Mouse (Mus musculus) C2C12 (cell line): ENCODE measurements around the gene Mcat. TPM values are rescaled to one million over a fixed set of nuclear protein-coding genes. Genes with fewer than 3 reads are reported as not detected.
A peak's percentile ranks its signal among the peaks of the same experiment; 100 is the strongest.

Source experiments
- H3K27me3 ChIP-seq: one replicate; pipeline ENCODE4 v1.6.1; 2011; ENCODE audit not compliant: control insufficient read depth, insufficient read depth, insufficient read length
- H3K36me3 ChIP-seq: one replicate; pipeline ENCODE4 v1.6.1; 2011; ENCODE audit not compliant: control insufficient read depth, insufficient read depth
- H3K4me3 ChIP-seq: one replicate; pipeline ENCODE4 v1.5.1; 2011; ENCODE audit warnings: mild to moderate bottlenecking, control low read depth; ENCODE audit not compliant: poor library complexity, insufficient read depth, severe bottlenecking
- H3K79me2 ChIP-seq: one replicate; pipeline ENCODE4 v1.6.1; 2011; ENCODE audit not compliant: control insufficient read depth, insufficient read depth
- H3K79me3 ChIP-seq: one replicate; pipeline ENCODE4 v1.6.1; 2011; ENCODE audit warnings: low read depth, control low read depth
- H3ac ChIP-seq: one replicate; pipeline ENCODE3; 2011; ENCODE audit warnings: low read depth; ENCODE audit not compliant: control insufficient read depth, insufficient read length
- CEBPB ChIP-seq: IDR thresholded peaks from one replicate; pipeline ENCODE4 v1.6.1; 2011; ENCODE audit warnings: low read depth, mild to moderate bottlenecking, control low read depth, moderate library complexity
- CTCF ChIP-seq: IDR thresholded peaks from one replicate; pipeline ENCODE4 v1.5.1; 2011; ENCODE audit not compliant: control insufficient read depth, insufficient read depth, insufficient read length
- FOSL1 ChIP-seq: IDR thresholded peaks from one replicate; pipeline ENCODE4 v1.8.0; 2011; ENCODE audit warnings: mild to moderate bottlenecking, low read length; ENCODE audit not compliant: poor library complexity, insufficient read depth, severe bottlenecking
- MAX ChIP-seq: IDR thresholded peaks from one replicate; pipeline ENCODE4 v1.6.1; 2011; ENCODE audit warnings: mild to moderate bottlenecking, control low read depth
- MYOD1 ChIP-seq: IDR thresholded peaks from one replicate; pipeline ENCODE4 v1.6.1; 2011; ENCODE audit warnings: low read depth; ENCODE audit not compliant: control insufficient read depth, insufficient read length
- MYOG ChIP-seq: IDR thresholded peaks from one replicate; pipeline ENCODE4 v1.6.1; 2011; ENCODE audit not compliant: control insufficient read depth, insufficient read length; ENCODE audit errors: extremely low read depth
- USF1 ChIP-seq: IDR thresholded peaks from one replicate; pipeline ENCODE4 v1.6.1; 2011; ENCODE audit warnings: low read depth, mild to moderate bottlenecking, control low read depth, moderate library complexity
- polyA plus RNA-seq: library from polyadenylated mRNA; unstranded; fragments of >200 nt; fragmentation: generic; extraction: Trizol; gene quantifications from one replicate; pipeline ENCODE4 v1.2.1, GENCODE M21; 2012; ENCODE audit warnings: missing spikeins

The Mcat gene
- polyA plus RNA-seq, 1 experiment, result 42.4 TPM

- Histone ChIP-seq H3K4me3 (no peak overlapping the region), H3K27me3 (no peaks in the 10 kb centered on the region), H3K79me3 (no peaks in the 10 kb centered on the region), H3K36me3 (no peaks in the 10 kb centered on the region), H3ac (no peak overlapping the region), H3K79me2 (no peaks in the 10 kb centered on the region)
- TF ChIP-seq FOSL1 (no peak), CTCF (no peak), MYOG (no peak), USF1 (no peak), MYOD1 (peak; percentile 20)
These were observed 38.9 kb upstream of the Mcat start for GRCm38 (mm10) chr15:83602372-83603045.

- Histone ChIP-seq H3ac (no peak overlapping the region), H3K79me2 (no peaks in the 10 kb centered on the region), H3K79me3 (no peaks in the 10 kb centered on the region), H3K4me3 (no peak overlapping the region), H3K27me3 (no peaks in the 10 kb centered on the region), H3K36me3 (no peaks in the 10 kb centered on the region)
- TF ChIP-seq FOSL1, result no peak
- no peak for TF ChIP-seq USF1
- TF ChIP-seq CEBPB, result no peak
- TF ChIP-seq MAX, result no peak
- no peak for TF ChIP-seq MYOG
- no peak for TF ChIP-seq MYOD1
- no peak for TF ChIP-seq CTCF
These were observed 37.6 kb upstream of the Mcat start for GRCm38 (mm10) chr15:83601185-83601584.

GRCm38 (mm10) chr15:83596833-83597232, 33.2 kb upstream of the Mcat start:
- H3K4me3 ChIP-seq, result no peak overlapping the region
- H3K79me2 ChIP-seq, result peaks cover 32% of the 10 kb centered on the region
- TF ChIP-seq MYOD1 (no peak), FOSL1 (no peak), USF1 (no peak), MYOG (no peak), CTCF (no peak), MAX (no peak), CEBPB (no peak)
- peaks cover 28% of the 10 kb centered on the region for H3K79me3 ChIP-seq
- no peaks in the 10 kb centered on the region for H3K27me3 ChIP-seq
- H3ac ChIP-seq, result no peak overlapping the region
- H3K36me3 ChIP-seq, result peaks cover 4% of the 10 kb centered on the region

- TF ChIP-seq MYOG (no peak), MAX (no peak), USF1 (no peak), CEBPB (no peak), MYOD1 (no peak), CTCF (no peak), FOSL1 (no peak)
- Histone ChIP-seq H3K4me3 (peak overlapping the region; percentile 95), H3K79me2 (peaks cover 47% of the 10 kb centered on the region), H3K27me3 (no peaks in the 10 kb centered on the region), H3K79me3 (peaks cover 43% of the 10 kb centered on the region), H3ac (peak overlapping the region; percentile 55), H3K36me3 (peaks cover 17% of the 10 kb centered on the region)
These were observed 31.8 kb upstream of the Mcat start for GRCm38 (mm10) chr15:83595364-83595711.

- no peaks in the 10 kb centered on the region for H3K27me3 ChIP-seq
- no peak for TF ChIP-seq USF1
- peak; percentile 83 for TF ChIP-seq MAX
- peaks cover 53% of the 10 kb centered on the region for H3K79me2 ChIP-seq
- H3K79me3 ChIP-seq, result peaks cover 48% of the 10 kb centered on the region
- peak within 1 kb of the TSS; percentile 84 for H3ac ChIP-seq
- peak within 1 kb of the TSS; percentile 95 for H3K4me3 ChIP-seq
- H3K36me3 ChIP-seq, result peaks cover 21% of the 10 kb centered on the region
These were observed 31.2 kb upstream of the Mcat start, which contains the start of gene Ttll12 for GRCm38 (mm10) chr15:83594513-83595363. TSS of gene Ttll12 (minus strand) at chr15:83595157.
